Mouse (Mus musculus) heart, adult 2 months (tissue): ENCODE measurements around the gene Myog.

Experiments used
- CTCF ChIP-seq: fragments of 200-600 bp; IDR thresholded peaks from 2 replicates; pipeline ENCODE4 v1.8.1; 2022; ENCODE audit warnings: antibody characterized with exemption, mild to moderate bottlenecking, moderate library complexity
- EP300 ChIP-seq: fragments of 200-500 bp; IDR thresholded peaks from 2 replicates; pipeline ENCODE4 v1.6.1; 2011; ENCODE audit warnings: low read depth, low read length, control low read depth; ENCODE audit not compliant: insufficient read depth
- POLR2A ChIP-seq: fragments of 200-500 bp; IDR thresholded peaks from 2 replicates; pipeline ENCODE4 v1.6.1; 2011; ENCODE audit warnings: mild to moderate bottlenecking, low read depth, low read length, control low read depth; ENCODE audit not compliant: insufficient read depth

DNA sequence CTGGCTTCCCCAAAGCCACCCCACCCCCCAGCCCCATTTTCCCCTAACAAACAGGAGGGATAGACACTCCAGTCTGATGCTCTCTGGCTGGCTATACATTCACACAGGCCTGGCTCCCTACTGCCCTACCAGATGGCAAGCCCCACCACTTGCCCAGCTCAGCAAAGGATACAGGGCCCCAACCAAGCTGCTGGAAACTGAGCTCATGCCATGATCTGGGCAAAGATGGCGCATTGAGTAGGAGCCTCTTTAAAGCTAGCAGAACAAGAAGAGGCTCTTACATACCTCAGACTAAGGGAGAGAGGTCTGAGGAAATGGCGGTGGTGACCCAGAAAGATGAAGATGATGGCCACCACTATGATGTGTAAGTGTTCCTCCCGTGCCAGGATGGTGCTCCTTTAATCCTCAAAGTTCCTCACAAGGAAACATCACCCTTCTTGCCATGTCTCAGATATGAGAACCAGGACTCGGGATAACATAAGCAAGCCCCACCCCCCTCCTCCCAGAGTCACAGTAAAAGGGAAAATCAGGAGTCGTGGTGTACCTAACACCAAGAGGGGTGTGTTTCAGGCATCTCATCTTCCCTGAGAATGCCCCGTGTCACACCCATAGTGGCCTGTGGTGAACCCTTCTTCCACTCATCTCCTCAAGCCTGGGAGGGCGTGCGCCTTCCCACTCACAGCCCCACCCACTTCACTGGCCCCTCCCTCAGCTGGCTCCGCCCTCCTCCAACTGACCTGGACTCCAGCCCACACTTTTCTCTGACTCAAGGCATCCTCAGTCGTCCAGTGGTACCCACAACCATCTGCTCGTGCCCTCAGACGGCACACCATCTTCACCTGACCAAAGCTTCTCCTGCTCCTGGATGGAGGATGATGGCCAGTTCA lies 46.4 kb downstream of the Myog start:
- TF ChIP-seq POLR2A (no peak), CTCF (no peak), EP300 (no peak)
